Mouse (Mus musculus) liver, embryonic 14 days (tissue): Measurements from ENCODE around the gene Ear10. TPM values are rescaled to one million over a fixed set of nuclear protein-coding genes. Genes with fewer than 3 reads are reported as not detected.

Source experiments
- polyA plus RNA-seq: library from polyadenylated mRNA; depleted of rRNA; stranded (reverse); fragments of >200 nt; gene quantifications from 2 replicates; pipeline ENCODE4 v1.2.3, GENCODE M21; 2012; rRNA removed

The Ear10 gene
- not detected in 2 replicates for polyA plus RNA-seq

DNA sequence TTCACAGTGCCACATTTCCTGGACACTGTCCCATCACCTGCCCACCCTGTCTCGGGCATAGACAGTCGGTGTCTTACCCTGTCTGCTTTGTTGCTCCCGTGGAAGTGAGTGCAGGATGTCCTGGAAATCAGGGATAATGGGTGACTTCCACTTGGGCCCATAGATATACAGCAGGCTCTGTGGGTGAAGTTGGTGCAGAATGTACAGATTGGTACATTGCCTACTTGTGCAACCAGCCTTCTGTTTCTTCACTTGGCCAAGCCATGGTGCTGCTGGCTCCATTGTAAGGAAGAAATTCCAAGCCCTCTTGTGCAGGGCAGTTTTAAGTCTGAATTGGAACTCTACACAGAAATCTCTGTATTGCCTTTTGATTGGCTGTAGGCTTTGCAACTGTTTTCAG is at the start of gene Ear10:
TSS of gene Ear10 (minus strand) at position 101 of the 400 bp plus-strand sequence.

DNA sequence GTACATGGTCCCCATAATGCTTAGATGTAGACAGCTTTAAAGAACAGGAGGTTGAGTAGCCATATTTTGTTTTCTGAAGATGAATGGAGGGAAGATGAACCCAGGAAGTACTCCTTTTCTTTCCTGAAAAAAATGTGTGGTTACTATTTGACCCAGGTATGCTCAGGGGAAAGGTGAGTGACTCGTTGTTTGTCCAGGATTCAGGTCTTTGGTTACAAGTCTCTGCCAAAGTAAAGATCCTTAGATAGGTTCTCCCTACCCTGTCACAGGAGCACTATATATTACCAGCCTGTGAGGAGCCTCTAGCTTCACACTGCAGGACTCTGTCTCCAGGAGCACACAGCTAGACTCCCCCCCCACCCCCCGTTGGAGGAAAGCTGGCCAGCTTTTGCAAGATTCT is 33.4 kb upstream of the Ear10 start, which contains the start of gene Ang5:
TSS of gene Ang5 (plus strand) at position 301 of the 400 bp plus-strand sequence.

DNA sequence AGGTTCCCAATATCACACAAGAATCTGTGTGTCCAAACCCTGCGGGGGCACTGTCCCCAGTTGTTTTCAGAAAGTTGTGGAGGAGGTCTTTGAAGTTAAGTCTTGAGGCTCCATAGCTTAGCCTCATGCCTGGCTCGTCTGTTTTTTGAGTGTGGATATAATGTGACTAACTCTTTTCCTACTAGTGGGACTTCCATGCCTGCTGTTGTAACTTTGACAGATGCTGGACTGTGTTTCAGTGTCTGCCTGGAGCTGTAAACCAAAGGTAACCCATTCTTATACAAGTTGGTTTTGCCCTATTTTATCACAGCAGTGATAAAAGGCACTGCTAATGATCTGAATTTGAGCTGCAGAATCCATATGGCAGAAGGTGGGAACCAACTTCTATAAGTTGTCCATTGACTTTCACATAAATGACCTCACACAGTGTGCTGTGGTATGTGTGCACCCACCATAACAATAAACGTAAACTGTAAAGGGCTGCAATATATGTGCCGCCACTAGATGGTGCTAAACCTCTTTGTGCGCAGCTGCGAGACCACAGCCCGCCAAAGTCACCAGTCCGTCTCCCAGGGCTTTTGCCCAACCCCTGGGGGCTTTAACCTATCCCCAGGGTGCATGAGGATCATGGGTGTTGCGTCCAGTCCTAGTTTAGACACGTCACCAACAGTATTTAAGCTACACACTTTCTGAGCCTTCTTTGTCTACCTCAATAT is 1.5 kb upstream of the Ear10 start, which contains the start of gene Gm8113:
TSS of gene Gm8113 (plus strand) at position 703 of the 716 bp plus-strand sequence.

DNA sequence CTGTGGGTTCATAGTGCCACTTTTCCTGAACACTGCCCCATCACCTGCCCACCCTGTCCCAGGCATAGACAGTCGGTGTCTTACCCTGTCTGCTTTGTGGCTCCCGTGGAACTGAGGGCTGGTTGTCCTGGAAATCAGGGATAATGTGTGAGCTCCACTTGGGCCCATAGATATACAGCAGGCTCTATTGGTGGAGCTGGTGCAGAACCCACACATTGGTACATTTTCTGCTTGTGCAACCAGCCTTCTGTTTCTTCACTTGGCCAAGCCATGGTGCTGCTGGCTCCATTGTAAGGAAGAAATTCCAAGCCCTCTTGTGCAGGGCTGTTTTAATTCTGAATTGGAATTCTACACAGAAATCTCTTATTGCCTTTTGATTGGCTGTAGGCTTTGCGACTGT is 47.9 kb downstream of the Ear10 start, which contains the start of gene Ear1:
TSS of gene Ear1 (minus strand) at position 101 of the 400 bp plus-strand sequence.

Other genes with a start within 250 kb of the Ear10 start
- gene Gm8165, start 246.4 kb downstream of the Ear10 start, polyA plus RNA-seq: not detected in 2 replicates
- 0.44 and 0.55 TPM in 2 replicates for gene Gm7324, start 225.7 kb downstream of the Ear10 start, polyA plus RNA-seq
- not detected in 2 replicates for gene Gm16506, start 196.1 kb downstream of the Ear10 start, polyA plus RNA-seq
- not detected in 2 replicates for gene Gm6526, start 175.7 kb downstream of the Ear10 start, polyA plus RNA-seq
- not detected in 2 replicates for gene Gm8180, start 138.8 kb downstream of the Ear10 start, polyA plus RNA-seq
- gene Ear1, start 48.0 kb downstream of the Ear10 start, polyA plus RNA-seq: 16.3 and 18.4 TPM in 2 replicates
- 9.4 and 12.1 TPM in 2 replicates for gene Gm8113, start 1.8 kb upstream of the Ear10 start, polyA plus RNA-seq
- not detected in 2 replicates for gene Ang5, start 33.5 kb upstream of the Ear10 start, polyA plus RNA-seq
- 0.08 TPM in 1 of 2 replicates, not detected in the other for gene Ang6, start 78.7 kb upstream of the Ear10 start, polyA plus RNA-seq
- 24.0 and 26.3 TPM in 2 replicates for gene Ear2, start 179.1 kb upstream of the Ear10 start, polyA plus RNA-seq
- gene Gm3327, start 200.3 kb upstream of the Ear10 start, polyA plus RNA-seq: not detected in 2 replicates